Mouse (Mus musculus) neural tube, embryonic 14.5 days (tissue): ENCODE measurements around the gene Rpl27a. TPM values are rescaled to one million over a fixed set of nuclear protein-coding genes. Genes with fewer than 3 reads are reported as not detected.

ENCODE experiments used
- ATAC-seq: fragments of 200-750 bp; cut with Nextera tagmentation; 2 replicates; pipeline ENCODE4 v1.8.0; 2017; ENCODE audit warnings: low read depth, mild to moderate bottlenecking, moderate TSS enrichment, moderate library complexity
- H3K27ac ChIP-seq: fragments of 300-500 bp; sonication (generic); 2 replicates; pipeline ENCODE4 v1.5.1; 2014; ENCODE audit warnings: low read depth, mild to moderate bottlenecking, control low read depth, low read length, moderate library complexity, mixed read lengths
- H3K27me3 ChIP-seq: fragments of 300-500 bp; sonication (generic); 2 replicates; pipeline ENCODE4 v1.6.1; 2014; ENCODE audit warnings: low read length; ENCODE audit not compliant: control insufficient read depth, insufficient read depth
- H3K36me3 ChIP-seq: fragments of 300-500 bp; sonication (generic); 2 replicates; pipeline ENCODE4 v1.6.1; 2014; ENCODE audit warnings: low read length, mixed read lengths; ENCODE audit not compliant: control insufficient read depth, insufficient read depth
- H3K4me1 ChIP-seq: fragments of 300-500 bp; sonication (generic); 2 replicates; pipeline ENCODE4 v1.6.1; 2014; ENCODE audit warnings: low read length; ENCODE audit not compliant: control insufficient read depth, insufficient read depth
- H3K4me2 ChIP-seq: fragments of 300-500 bp; sonication (generic); 2 replicates; pipeline ENCODE4 v1.6.1; 2014; ENCODE audit warnings: mild to moderate bottlenecking, low read depth, low read length, control low read depth
- H3K4me3 ChIP-seq: fragments of 300-500 bp; sonication (generic); 2 replicates; pipeline ENCODE4 v1.5.1; 2014; ENCODE audit warnings: low read depth, low read length, control low read depth, mixed read lengths
- H3K9ac ChIP-seq: fragments of 300-500 bp; sonication (generic); replicated peaks from 2 replicates; pipeline ENCODE4 v1.6.1; 2014; ENCODE audit warnings: low read depth, mild to moderate bottlenecking, control low read depth, low read length, mixed read lengths
- H3K9me3 ChIP-seq: fragments of 300-500 bp; sonication (generic); 2 replicates; pipeline ENCODE4 v1.6.1; 2016; ENCODE audit warnings: low read length; ENCODE audit not compliant: control insufficient read depth
- WGBS: fragments of 180-500 bp; shearing (Covaris S2); extraction: QIAGEN DNeasy Blood & Tissue Kit; methylation state at CpG from one replicate; pipeline ENCODE4 v1.1.7; 2014; 5-methylcytosine and 5-hydroxymethylcytosine counted together
- microRNA-seq: library from miRNA; unstranded; fragments of <30 nt; microRNA quantifications from one replicate; pipeline ENCODE4, GENCODE M21; 2016
- polyA plus RNA-seq: library from polyadenylated mRNA; unstranded; fragments of >200 nt; fragmentation: Nextera tagmentation; extraction: Ambion mirVana; gene quantifications from 2 replicates; pipeline ENCODE4 v1.2.1, GENCODE M21; 2014

Gene Rpl27a
- polyA plus RNA-seq, 1 experiment from 2014 or later: 85.8 TPM

- WGBS: 86% methylated on average over 11 of the region's 11 CpGs
- H3K36me3 ChIP-seq: no peaks in the 10 kb centered on the region
- ATAC-seq: no peak
- no peaks in the 10 kb centered on the region for H3K4me1 ChIP-seq
- no peak overlapping the region for H3K4me3 ChIP-seq
- no peak overlapping the region for H3K9ac ChIP-seq
- no peaks in the 10 kb centered on the region for H3K27me3 ChIP-seq
- H3K4me2 ChIP-seq: no peak overlapping the region
- H3K27ac ChIP-seq: no peak overlapping the region
- no peaks in the 10 kb centered on the region for H3K9me3 ChIP-seq
Observed at GRCm38 (mm10) chr7:109566841-109567768, 48.2 kb downstream of the Rpl27a start.

- H3K4me2 ChIP-seq: no peak overlapping the region
- no peaks in the 10 kb centered on the region for H3K9me3 ChIP-seq
- no peaks in the 10 kb centered on the region for H3K36me3 ChIP-seq
- no peaks in the 10 kb centered on the region for H3K27me3 ChIP-seq
- no peaks in the 10 kb centered on the region for H3K4me1 ChIP-seq
- no peak for ATAC-seq
- 94% methylated on average over 4 of the region's 4 CpGs for WGBS
- H3K9ac ChIP-seq: no peak overlapping the region
- H3K27ac ChIP-seq: no peak overlapping the region
- H3K4me3 ChIP-seq: no peak overlapping the region
Observed at GRCm38 (mm10) chr7:109568391-109568892, 49.5 kb downstream of the Rpl27a start.

Small RNA genes lying within 50 kb of the gene (microRNA-seq; reads per million reads assigned to microRNA genes)
- not detected for gene Gm47284

Other genes starting within 250 kb of the Rpl27a start
- 3.7 and 4.3 TPM in 2 replicates for gene Stk33, start 80.1 kb upstream of the Rpl27a start, polyA plus RNA-seq
- gene Trim66, start 11.0 kb upstream of the Rpl27a start, polyA plus RNA-seq: 0.46 and 0.60 TPM in 2 replicates
- gene St5, start 184.5 kb downstream of the Rpl27a start, polyA plus RNA-seq: 18.7 and 27.2 TPM in 2 replicates
- gene Akip1, start 184.5 kb downstream of the Rpl27a start, polyA plus RNA-seq: 12.4 and 12.9 TPM in 2 replicates
- gene BC051019, start 204.7 kb downstream of the Rpl27a start, polyA plus RNA-seq: not detected in 2 replicates
- gene Ascl3, start 212.6 kb downstream of the Rpl27a start, polyA plus RNA-seq: 0.42 TPM in 1 of 2 replicates, not detected in the other
- gene Tmem9b, start 233.7 kb downstream of the Rpl27a start, polyA plus RNA-seq: 147 and 168 TPM in 2 replicates